Mouse (Mus musculus) cerebellum, adult 11 months (tissue): ENCODE measurements around the gene Adgrf3.

ENCODE experiments used
- DNase-seq: peaks from one replicate; pipeline ENCODE4 v3.0.0; 2022

The Adgrf3 gene

GRCm38 (mm10) chr5:30148133-30148920 is 57.2 kb downstream of the Adgrf3 start:
- no peak for DNase-seq

DNA sequence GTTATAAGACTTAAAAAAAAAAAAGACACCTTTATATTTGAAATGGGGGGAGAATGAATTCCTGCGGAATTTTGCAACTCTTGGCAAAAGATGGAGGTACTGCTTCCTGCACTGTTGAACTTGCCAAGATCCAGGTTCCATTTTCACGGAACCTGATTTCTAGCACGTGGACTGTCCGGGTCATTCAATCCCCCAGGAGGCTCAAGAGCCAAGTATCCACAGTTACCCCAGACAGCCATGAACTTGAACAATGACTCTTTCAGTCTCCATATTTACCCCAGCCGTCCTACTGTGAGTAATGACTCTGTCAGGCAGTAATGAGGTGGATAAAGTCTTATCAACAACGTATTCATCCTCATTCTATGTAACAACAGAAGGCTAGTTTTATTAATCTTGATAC is 59.0 kb downstream of the Adgrf3 start:
- DNase-seq: no peak
